Mouse (Mus musculus) spleen, adult 2 months (tissue): Measurements from ENCODE around the gene Krt79. TPM values are rescaled to one million over a fixed set of nuclear protein-coding genes. Genes with fewer than 3 reads are reported as not detected.

Experiments used
- DNase-seq, 2 experiments: peaks; one replicate each; pipeline versions ENCODE4 v3.0.0 to v3.0.0-alpha.2; 2012 to 2021; ENCODE audit warnings: low spot score in 2 of 2, low read depth in 1 of 2
- H3K27ac ChIP-seq: fragments of 200-500 bp; 2 replicates; pipeline ENCODE4 v1.5.1; 2012; ENCODE audit warnings: low read length, inconsistent platforms; ENCODE audit not compliant: insufficient read depth
- H3K27me3 ChIP-seq: fragments of 200-500 bp; 2 replicates; pipeline ENCODE4 v1.6.1; 2012; ENCODE audit warnings: mild to moderate bottlenecking, moderate library complexity, low read length, inconsistent platforms; ENCODE audit not compliant: control insufficient read depth, insufficient read depth
- H3K36me3 ChIP-seq: fragments of 200-500 bp; 2 replicates; pipeline ENCODE4 v1.6.1; 2012; ENCODE audit warnings: mild to moderate bottlenecking, low read length, inconsistent platforms; ENCODE audit not compliant: control insufficient read depth, insufficient read depth
- H3K4me1 ChIP-seq: fragments of 200-500 bp; 2 replicates; pipeline ENCODE4 v1.6.1; 2011; ENCODE audit warnings: inconsistent platforms; ENCODE audit not compliant: control insufficient read depth, insufficient read depth, insufficient read length
- H3K4me3 ChIP-seq: fragments of 200-500 bp; 2 replicates; pipeline ENCODE4 v1.5.1; 2011; ENCODE audit warnings: mild to moderate bottlenecking, inconsistent platforms; ENCODE audit not compliant: insufficient read depth, insufficient read length; ENCODE audit errors: extremely low read depth
- CTCF ChIP-seq: fragments of 200-500 bp; IDR thresholded peaks from 2 replicates; pipeline ENCODE4 v1.5.1; 2011; ENCODE audit warnings: mild to moderate bottlenecking, inconsistent platforms; ENCODE audit not compliant: insufficient read depth, insufficient read length, insufficient replicate concordance; ENCODE audit errors: extremely low read depth
- POLR2A ChIP-seq: fragments of 200-500 bp; IDR thresholded peaks from 2 replicates; pipeline ENCODE4 v1.6.1; 2011; ENCODE audit warnings: low read depth, low read length, inconsistent platforms
- WGBS: fragments of 180-500 bp; shearing (Covaris S2); methylation state at CpG from one replicate; pipeline ENCODE4 v1.1.7; 2018; 5-methylcytosine and 5-hydroxymethylcytosine counted together
- polyA plus RNA-seq: library from polyadenylated mRNA; depleted of rRNA; stranded (reverse); fragments of >200 nt; gene quantifications from 2 replicates; pipeline ENCODE4 v1.2.3, GENCODE M21; 2012

Krt79 gene
- polyA plus RNA-seq, 1 experiment: not detected

GRCm38 (mm10) chr15:101929666-101930065 is 10.5 kb downstream of the Krt79 start:
- TF ChIP-seq POLR2A: no peak
- no peak for TF ChIP-seq CTCF
- WGBS: 7% methylated on average over 17 of the region's 17 CpGs
- Histone ChIP-seq H3K4me3 (no peak overlapping the region), H3K36me3 (no peaks in the 10 kb centered on the region), H3K27me3 (peaks cover 1% of the 10 kb centered on the region; the same call in 1 of the 2 replicates), H3K4me1 (no peaks in the 10 kb centered on the region), H3K27ac (no peak overlapping the region)
- DNase-seq: no peak

- Histone ChIP-seq H3K4me3 (no peak overlapping the region), H3K27me3 (peaks cover 1% of the 10 kb centered on the region; the same call in 1 of the 2 replicates), H3K27ac (no peak overlapping the region), H3K4me1 (no peaks in the 10 kb centered on the region), H3K36me3 (no peaks in the 10 kb centered on the region)
- TF ChIP-seq POLR2A: no peak
- TF ChIP-seq CTCF: no peak
- 23% methylated on average over 9 of the region's 9 CpGs for WGBS
- no peak for DNase-seq
Observed at GRCm38 (mm10) chr15:101929087-101929486, 11.0 kb downstream of the Krt79 start.

GRCm38 (mm10) chr15:101927340-101928080 is 12.6 kb downstream of the Krt79 start:
- no peak for TF ChIP-seq POLR2A
- TF ChIP-seq CTCF: no peak

GRCm38 (mm10) chr15:101925041-101925440 is 15.1 kb downstream of the Krt79 start:
- no peak for DNase-seq
- WGBS: 91% methylated on average over 1 of the region's 1 CpGs

More at GRCm38 (mm10) chr15:101927340-101928080, 12.6 kb downstream of the Krt79 start:
- DNase-seq: no peak
- no peak overlapping the region for H3K4me3 ChIP-seq
- H3K27ac ChIP-seq: no peak overlapping the region
- 81% methylated on average over 12 of the region's 12 CpGs for WGBS
- no peaks in the 10 kb centered on the region for H3K4me1 ChIP-seq
- no peaks in the 10 kb centered on the region for H3K36me3 ChIP-seq
- H3K27me3 ChIP-seq: peaks cover 1% of the 10 kb centered on the region; the same call in 1 of the 2 replicates

GRCm38 (mm10) chr15:101924635-101925034 is 15.5 kb downstream of the Krt79 start, which contains the start of gene Krt4:
TSS of gene Krt4 (minus strand) at chr15:101924735.
- Histone ChIP-seq H3K4me3 (no peak within 1 kb of the TSS), H3K4me1 (no peaks in the 10 kb centered on the region), H3K27ac (no peak within 1 kb of the TSS), H3K27me3 (peaks cover 1% of the 10 kb centered on the region; the same call in 1 of the 2 replicates), H3K36me3 (no peaks in the 10 kb centered on the region)
- 82% methylated on average over 11 of the region's 11 CpGs for WGBS
- no peak for TF ChIP-seq POLR2A
- TF ChIP-seq CTCF: no peak
- DNase-seq: no peak

More at GRCm38 (mm10) chr15:101925041-101925440, 15.1 kb downstream of the Krt79 start:
- no peaks in the 10 kb centered on the region for H3K36me3 ChIP-seq
- H3K27ac ChIP-seq: no peak overlapping the region
- no peak overlapping the region for H3K4me3 ChIP-seq
- TF ChIP-seq POLR2A: no peak
- TF ChIP-seq CTCF: no peak
- H3K4me1 ChIP-seq: no peaks in the 10 kb centered on the region
- peaks cover 1% of the 10 kb centered on the region; the same call in 1 of the 2 replicates for H3K27me3 ChIP-seq

GRCm38 (mm10) chr15:101922296-101922695 is 17.8 kb downstream of the Krt79 start:
- no peaks in the 10 kb centered on the region for H3K27me3 ChIP-seq
- no peak for DNase-seq
- 88% methylated on average over 2 of the region's 2 CpGs for WGBS
- no peaks in the 10 kb centered on the region for H3K36me3 ChIP-seq
- no peaks in the 10 kb centered on the region for H3K4me1 ChIP-seq
- no peak overlapping the region for H3K4me3 ChIP-seq
- no peak overlapping the region for H3K27ac ChIP-seq
- no peak for TF ChIP-seq CTCF
- no peak for TF ChIP-seq POLR2A

GRCm38 (mm10) chr15:101916072-101916471 is 24.1 kb downstream of the Krt79 start:
- Histone ChIP-seq H3K4me3 (no peak overlapping the region), H3K27ac (no peak overlapping the region), H3K27me3 (no peaks in the 10 kb centered on the region), H3K36me3 (no peaks in the 10 kb centered on the region), H3K4me1 (no peaks in the 10 kb centered on the region)
- TF ChIP-seq CTCF: no peak
- no peak for TF ChIP-seq POLR2A
- no peak for DNase-seq
- 75% methylated on average over 2 of the region's 2 CpGs for WGBS
